Mouse (Mus musculus) mouse trophoblast stem cell (cell line): ENCODE data around the gene Map1a.

ENCODE experiments used
- in situ Hi-C, 2 experiments: fragments of 300-500 bp; cut with MseI, MboI; formaldehyde crosslinking; loops; 2 replicates in 1 of 2; 3 replicates in 1 of 2; pipeline ENCODE4 v1.15.1; 2025

Gene Map1a

DNA sequence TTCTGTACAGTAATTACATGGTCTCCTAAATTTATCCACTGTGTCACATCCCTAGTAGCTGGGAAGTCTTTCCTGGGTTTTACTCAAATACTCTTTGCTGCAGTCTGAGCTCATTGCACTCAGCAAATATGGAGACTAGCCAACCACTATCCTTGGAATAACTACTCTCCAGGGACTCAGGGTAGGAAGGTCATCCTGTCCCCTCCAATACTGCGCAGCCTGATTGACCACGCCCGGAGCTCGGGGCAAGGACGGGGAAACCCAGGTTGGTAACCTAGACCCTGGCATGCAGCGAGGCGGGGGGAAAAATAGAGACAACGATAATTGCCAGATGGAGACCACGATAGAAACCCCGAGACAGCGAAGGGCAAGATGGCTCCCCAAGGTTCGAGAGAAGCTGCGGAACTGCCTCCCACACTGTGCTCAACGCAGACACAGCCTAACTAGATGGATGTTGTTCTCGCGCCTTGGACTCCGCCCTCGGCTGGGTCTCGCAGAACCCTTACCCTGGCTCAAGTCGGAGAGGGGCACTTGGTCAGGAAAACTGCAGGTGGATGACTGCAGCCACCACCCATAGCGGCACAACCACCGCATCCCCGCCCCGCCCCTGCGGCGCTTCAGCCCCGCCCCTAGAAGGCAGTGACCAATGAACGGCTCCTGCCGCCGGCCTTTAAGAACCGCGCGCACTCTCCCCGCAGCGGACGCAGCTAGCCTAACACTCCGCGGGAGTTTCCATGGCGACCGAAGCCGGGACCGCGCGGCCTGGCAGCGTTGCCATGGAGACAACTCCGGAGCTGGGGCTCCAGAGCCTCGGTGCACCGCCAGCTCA, at the start of gene Map1a:
Map1a (plus strand) TSS at position 700 of the 829 bp plus-strand sequence.
- in situ Hi-C loops: no loop called here

DNA sequence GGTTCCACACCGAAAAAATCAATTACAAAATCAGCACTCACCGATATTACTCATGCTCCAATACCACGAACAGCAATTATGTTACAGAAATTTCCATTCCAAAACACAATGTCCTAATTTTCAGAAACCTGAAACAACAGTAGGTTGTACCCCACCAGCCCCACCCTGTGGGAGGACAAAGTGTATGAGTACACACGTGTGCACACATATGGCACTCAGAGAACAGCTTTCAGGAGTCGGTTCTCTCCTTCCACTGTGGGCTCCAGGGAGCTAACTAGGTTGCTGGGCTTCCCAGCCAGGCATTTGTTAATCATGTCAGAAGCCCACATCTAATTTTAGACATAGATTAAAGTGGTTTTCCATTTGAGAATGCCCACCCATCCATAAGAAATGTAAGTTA, 45.3 kb upstream of the Map1a start:
- in situ Hi-C loops: no loop called here

DNA sequence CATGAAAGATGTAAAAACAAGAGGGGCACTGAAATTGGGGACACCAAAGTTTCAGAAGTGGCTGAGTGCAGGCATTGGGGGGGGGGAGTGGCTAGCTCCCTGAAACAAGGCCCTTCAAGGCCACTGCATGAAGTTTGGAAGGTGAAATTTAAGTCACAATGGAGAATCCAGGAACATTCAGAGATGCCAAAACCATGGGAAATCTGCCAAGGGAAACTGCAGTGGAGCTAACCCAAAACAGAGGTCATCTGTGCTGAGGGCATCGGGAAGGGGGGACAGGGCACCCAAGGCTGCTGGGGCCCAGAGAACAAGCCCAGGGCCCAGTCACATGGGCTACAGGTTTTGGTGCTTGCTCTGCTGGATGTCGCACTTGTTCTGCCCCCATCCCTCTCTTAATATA, 39.6 kb upstream of the Map1a start:
- in situ Hi-C loops: no loop called here

DNA sequence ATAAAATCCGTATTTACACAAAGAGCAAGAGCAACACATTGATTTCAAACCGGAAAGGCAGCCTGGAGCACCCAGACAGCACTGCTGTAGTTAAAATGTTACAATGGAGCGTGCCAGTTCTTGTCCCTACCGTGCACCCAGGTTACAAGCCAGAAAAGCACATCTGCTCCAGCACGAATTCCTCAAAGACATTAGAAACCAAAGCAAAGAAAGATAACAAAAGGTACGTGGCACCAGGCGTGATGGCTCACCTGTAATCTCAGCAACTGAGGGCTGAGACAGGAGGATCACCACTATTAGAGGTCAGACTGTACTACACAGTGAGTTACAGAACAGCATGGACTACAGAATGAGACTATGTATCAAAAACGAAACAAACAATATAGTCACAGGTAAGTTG, 21.0 kb upstream of the Map1a start:
- in situ Hi-C loops: no loop called here

DNA sequence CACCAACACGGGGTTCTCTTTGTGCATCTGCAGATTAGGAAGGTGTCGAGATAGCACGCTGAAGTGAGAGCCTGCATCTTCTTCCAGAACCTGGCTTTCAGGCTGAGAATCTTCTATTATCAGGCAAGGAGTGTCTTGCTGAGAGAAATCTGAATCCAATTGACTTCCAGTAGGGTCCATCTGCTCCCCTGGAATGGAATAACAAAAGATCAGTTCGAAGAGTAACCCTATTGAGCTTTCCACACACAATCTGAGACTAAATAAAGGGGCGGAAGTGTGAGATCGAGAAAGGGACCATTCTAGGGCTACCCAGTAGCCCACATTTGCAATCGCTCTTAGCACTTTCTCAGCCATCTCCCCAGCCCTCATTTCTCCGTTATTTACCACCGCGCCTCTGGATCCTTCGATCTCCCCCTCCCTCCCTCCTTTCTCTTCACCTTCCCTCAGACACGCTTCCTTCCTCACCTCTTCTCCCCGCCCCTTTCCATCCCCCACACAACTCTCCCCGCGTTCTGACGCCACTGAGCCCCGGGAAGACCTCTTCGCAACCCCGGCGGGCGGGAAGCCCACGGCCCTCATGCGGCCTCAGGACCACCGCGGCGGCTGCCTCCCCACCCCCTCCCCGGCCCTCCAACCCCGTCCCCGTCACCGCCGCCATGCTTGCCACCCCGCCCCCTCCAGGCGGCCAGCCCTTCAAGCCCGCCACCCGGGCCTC, 18.7 kb upstream of the Map1a start:
- in situ Hi-C loops: no loop called here

DNA sequence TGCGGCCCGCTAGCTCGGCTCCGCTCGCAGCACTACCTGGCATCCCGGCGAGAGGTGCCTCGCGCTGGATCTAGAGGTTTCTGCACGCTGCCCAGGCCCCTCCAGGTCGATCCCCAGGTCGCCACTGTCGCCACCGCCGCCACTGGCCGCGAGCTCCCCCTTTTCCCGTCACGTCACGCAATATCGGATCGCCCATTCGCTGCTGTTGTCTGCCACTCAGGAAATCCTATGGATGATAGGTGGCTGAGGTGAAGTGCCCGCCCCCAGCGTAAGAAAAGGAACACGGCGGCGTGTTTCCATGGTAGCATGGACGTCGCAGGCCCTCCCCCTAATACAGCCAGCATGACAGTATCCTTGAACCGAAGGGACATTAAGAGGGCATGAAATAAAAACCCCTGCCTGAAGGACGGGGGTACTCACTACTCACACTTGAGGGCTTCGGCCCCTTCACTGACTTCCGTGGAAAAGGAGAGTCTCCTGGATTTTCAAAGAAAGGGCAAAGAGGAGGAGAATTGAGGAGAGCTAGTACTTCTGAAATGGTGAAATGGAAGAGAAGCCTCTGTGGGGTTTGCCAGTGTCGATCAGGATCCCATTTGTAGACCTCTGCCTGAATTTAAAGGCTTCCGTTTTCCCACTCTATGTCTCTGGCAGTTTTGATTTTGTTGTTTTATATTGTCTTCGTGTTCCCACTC, 18.0 kb upstream of the Map1a start, which contains the start of gene Trp53bp1:
Trp53bp1 (minus strand) TSS at position 172 of the 692 bp plus-strand sequence.
- in situ Hi-C loops: no loop called here

DNA sequence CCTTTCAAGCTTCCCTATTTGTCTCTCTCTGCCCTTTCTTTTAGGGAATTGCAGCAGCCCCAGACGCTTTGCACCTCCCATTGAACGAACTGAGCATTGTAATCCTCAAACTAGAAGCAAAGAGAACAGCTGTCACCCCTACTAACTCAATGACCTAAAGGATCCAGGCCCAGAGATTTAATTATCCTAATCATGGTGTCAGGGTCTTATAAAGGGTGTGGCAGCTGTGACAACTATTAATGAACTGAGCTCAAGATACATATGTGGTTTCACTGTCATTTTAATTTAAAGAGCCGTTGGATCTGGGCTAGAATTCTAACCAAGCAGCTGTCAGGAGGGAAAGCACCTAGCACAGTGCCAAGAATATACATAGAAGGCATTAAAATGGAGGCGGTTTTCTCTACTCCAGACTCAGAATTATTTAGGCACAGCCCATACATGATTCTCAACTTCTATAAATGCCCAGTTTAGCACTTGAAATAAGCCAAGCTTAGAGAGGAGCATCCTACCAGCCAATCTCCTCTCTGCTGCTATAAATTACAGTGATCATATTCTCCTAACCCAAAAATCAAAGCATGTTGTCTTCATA, 17.4 kb upstream of the Map1a start:
- in situ Hi-C loops: no loop called here

DNA sequence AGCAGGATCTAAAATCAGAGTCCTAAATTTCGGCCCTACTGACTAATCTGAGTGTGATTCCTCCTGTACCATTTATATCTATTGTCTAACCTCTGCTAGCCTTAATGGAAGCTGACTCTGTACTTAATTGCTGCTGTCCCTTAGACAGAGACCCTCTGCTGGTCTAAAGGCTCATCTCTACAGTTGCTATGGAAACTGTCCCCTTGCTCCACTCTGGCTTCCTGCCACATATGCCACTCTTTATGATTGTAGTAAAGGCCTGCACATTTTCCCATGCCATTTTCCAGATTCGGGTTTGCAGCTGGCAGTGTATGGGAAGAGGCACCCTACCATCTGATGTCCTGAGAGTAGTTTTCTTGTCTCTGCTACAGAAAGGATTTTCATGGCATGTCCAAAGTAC, 1.6 kb upstream of the Map1a start:
- in situ Hi-C loops: no loop called here

DNA sequence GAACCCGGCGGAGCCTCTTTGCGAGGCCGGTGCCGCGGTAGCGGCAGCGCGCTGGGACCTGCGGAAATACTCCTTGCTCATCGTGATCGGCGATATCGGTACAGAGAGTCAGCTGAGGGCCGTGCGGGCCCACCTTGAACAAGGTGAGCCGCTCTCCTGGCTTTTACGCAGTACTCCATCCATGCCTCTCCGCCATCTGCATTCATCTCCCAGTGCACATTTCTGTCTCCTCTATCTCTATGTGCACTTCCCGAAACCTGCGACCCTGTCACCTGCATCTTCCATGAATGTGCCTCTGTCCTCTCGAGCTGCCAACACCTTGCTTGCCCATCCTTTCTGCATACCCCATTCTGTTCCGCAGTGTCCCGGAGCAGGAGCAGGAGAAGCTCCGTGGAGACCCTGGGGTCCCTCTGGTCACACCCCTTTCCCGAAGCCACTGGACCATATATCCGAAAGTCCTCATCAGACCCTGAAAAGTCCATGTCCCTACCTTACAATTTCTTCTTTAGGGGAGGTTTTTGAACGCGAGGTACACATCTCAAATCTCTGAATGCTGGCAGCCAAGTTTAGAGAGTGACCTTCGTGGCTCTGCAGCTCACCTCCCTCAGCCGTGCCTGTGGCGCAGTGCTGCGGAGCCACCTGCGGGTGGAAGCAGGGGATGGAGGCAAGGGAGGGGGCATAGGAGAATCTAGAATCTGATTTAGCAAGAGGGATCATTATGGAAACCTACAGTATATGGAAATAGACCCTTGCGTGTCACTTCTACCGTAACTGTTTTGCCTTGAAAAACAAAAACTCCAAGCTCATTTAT, 535 bp downstream of the Map1a start:
- in situ Hi-C loops: no loop called here

DNA sequence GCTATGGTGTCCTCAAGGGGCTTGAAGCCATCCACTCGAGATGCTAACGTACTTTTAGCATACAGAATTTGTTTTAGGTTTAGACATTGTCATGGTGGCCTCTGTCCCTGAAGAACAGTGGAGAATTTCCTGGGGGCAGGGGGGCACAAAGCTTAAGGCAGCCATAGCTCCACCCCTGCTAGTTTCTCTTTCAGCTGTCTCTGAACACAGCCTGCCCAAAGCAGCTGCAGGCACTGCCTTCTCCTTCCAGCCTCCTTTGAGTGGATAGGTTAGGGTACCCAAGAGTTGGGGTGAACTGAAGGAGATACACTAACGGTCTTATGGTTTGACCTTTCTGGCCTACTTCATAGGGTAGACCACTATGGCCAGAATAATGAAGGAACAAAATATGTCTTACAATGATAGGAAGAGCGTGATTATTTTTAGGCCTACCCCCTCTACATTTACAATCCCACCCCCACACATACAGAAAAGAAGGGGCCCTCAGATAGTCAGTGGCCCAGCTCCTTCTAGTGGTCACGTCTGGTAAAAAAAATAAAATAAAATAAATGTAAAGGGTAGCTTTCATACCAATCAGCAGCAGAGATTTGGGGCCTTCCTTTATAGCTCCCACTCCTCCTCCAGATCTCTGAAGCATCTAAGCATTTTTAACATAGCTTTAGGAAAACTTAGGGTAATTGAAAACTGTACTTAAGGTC, 3.1 kb downstream of the Map1a start:
- in situ Hi-C loops: no loop called here

DNA sequence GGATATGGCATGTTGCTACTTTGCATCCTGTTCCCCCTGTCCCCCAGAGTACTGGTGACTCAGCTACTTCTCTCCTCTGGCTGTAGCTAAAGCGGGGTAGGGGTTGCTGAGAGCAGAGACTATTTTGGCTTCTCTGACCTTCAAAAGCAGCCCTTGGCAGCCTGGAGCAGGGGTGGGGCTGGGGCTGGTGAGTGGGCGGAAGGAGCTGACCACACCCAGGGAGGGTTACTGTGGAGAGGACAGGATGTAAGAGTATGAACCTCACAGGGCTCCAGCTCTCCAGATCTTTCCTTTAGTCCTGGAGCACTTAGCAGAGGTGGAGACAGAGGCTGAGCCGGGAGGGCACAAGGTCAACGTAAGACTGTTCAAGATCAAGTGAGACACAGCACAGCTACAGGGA, 4.8 kb downstream of the Map1a start:
- in situ Hi-C loops: no loop called here

DNA sequence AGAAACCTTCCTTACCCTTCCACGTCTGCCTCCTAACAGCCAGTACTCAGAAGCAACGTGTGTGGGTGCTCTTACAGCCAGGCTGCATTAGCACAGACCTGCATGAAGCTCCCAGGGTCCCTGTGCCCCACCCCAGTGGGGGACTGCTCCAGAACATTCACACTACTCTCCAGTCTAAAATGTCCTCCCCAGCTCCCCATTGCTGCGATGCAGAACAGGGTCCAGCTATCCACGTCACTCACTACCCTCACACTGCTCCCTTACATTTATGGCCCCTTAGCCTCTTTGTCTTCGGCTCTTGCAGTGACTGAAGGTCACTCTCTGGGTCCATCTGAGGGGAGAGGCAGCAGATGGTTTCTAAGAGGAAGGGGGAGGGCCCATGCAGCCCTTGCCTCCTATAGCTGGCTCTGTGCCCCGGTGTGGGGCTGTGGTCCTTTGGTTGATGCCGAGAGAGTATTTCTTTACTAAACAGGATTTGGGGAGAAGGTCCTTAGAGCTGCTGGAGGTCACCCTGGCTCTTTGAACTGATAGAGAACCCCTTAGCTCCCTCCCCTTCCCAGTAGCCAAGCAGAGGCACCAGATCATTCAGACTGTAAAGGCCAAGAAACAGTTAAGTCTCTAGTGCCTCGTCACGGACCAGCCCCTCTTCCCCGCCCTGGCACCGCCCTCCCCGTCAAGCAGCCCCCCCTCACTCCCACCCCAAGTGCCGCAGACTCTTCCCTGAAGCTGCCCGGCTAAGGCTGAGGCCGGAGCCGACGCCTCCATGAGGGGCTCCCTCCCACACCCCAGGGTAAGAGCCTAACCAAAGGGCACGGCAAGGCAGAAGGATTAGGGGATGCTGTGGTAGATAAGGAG, 5.6 kb downstream of the Map1a start:
- in situ Hi-C loops: no loop called here

DNA sequence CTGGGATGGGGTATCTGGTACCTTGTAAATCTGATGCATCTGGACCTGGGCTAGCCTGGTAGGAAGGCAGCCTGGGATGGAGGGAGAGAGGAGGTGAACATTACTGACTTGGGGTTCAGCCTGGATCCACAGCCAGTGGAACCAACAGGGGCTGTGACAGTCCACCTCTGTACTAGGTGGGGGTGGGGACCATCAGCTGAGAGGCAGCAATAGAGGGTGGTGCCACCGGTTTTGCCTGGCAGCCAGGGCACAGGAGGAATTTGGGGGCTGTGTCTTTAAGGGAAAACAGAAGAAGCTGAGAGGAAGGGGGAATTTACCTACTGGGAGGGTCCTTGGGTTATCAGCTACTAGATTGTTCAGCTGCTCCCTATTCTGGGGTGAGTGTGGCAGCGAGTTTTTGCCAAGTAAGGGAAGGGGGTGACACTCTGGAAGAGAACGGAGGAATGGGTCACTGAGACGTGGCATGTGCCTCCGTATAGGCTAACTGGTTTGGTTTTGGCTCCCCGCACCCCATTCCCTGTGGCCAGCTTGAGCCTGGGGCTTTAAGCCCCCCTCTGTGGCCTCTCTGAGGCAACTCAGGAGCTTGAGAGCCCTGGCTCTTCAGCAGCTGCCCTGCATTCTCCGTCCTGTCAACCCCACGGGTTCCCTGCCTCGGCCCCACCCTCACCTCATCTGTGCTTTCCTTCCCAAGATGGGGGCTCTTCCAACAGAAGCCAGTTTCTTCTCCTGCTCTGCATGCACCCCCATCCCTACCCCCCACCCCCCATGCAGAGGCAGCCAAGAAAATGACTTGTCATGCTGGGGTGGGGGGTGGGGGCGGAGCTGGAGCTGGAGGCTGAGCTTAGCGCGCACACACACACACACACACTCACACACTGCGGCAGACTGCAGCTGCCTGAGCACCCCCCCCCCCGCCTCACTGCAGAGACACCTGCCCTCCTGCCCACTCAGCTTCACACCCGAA, 6.5 kb downstream of the Map1a start:
- in situ Hi-C loops: no loop called here

DNA sequence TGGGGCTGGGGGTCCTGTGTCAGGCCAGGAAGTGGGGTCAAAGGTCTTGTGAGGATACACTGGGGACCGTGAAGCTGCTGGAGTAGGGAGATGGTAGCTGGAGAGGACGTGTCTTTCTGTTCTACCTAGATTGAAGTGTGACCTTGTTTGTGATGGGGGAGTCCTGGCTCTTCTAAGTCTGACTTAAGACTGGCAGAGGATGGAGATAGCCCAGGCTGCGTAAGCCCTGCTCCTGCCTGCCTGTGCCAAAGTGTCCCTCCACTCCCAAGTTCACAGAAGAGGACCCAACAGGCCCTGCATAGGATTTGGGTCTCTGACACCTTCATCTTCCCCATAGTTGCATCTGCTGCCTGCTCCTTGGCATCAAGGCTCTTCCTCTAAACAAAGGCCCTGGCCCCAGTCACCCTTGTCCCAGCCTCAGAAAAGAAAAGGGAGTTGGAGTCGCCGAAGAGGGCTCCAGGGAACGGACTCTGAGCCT, 7.4 kb downstream of the Map1a start:
- in situ Hi-C loops: no loop called here

DNA sequence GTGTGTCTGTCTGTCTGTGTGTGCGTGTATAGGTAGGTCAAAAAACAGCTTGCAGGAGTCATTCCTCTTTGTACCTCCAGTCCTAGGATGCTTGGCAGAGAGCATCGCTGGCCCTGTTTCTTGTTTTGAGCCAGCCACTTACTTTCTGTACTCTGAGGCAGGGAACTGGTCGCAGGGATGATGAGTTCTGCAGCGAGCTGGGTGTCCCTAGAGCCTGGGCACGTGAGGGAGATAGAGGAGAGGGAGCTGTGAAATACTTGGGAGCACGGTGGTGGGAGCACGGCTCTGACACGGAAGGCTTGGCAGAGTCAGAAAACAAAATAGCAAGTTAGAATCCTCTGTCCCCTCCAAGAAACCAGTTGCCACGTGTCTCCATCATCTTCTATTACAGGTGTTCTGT, 8.3 kb downstream of the Map1a start:
- in situ Hi-C loops: no loop called here

DNA sequence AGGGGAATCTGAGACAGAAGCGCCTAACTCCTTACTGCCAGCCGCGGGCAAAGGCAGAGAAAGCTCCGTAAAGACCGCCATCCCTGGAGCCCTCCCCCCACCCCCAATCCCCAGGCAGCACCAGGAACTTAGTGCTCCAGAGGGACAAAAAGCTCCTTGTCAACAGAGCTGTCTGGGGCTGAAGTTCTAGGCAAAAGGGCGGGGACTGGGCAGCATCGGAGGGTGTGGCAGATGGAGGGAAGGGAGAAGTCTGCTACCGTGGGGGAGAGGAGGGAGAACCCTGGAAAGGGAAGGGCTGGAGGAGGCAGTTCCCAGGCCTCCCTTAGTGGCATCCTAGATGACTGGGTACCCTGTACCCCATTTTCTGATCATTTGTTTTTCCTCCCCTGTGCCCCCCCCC, 8.7 kb downstream of the Map1a start:
- in situ Hi-C loops: no loop called here

DNA sequence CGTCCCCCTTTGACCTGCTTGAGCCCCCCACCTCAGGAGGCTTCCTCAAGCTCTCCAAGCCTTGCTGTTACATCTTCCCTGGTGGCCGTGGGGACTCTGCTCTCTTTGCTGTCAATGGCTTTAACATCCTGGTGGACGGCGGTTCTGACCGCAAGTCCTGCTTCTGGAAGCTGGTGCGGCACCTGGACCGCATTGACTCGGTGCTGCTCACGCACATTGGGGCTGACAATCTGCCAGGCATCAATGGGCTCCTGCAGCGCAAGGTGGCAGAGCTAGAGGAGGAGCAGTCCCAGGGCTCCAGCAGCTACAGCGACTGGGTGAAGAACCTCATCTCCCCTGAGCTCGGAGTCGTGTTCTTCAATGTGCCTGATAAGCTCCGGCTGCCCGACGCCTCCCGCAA, 10.1 kb downstream of the Map1a start:
- in situ Hi-C loops: no loop called here

DNA sequence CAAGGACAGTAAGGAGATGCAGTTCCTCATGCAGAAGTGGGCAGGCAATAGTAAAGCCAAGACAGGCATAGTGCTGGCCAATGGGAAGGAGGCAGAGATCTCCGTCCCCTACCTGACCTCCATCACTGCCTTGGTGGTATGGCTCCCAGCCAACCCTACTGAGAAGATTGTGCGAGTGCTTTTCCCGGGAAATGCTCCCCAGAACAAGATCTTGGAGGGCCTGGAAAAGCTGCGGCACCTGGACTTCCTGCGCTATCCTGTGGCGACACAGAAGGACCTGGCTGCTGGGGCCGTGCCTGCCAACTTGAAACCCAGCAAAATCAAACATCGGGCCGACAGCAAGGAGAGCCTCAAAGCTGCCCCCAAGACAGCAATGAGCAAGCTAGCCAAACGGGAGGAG, 10.6 kb downstream of the Map1a start:
- in situ Hi-C loops: no loop called here
